Mouse (Mus musculus): ENCODE measurements around the gene Kat7.

Kat7 gene

GRCm38 (mm10) chr11:95310007-95310647, at the start of gene Kat7:
Gene Kat7, minus strand, starts transcription at chr11:95310246.
- DNase-seq (ENCODE audit: low spot score) = peak; percentile 89

GRCm38 (mm10) chr11:95358263-95358662, 48.2 kb upstream of the Kat7 start:
- DNase-seq (ENCODE audit: low spot score) = no peak

GRCm38 (mm10) chr11:95356469-95357273, 46.6 kb upstream of the Kat7 start:
- DNase-seq (ENCODE audit: low spot score) = peak; percentile 48

GRCm38 (mm10) chr11:95356039-95356438, 46.0 kb upstream of the Kat7 start:
- no peak for DNase-seq (ENCODE audit: low spot score)

- no peak for DNase-seq (ENCODE audit: low spot score)
Measured at GRCm38 (mm10) chr11:95355661-95356011, 45.6 kb upstream of the Kat7 start.

- DNase-seq (ENCODE audit: low spot score) = no peak
Measured at GRCm38 (mm10) chr11:95354945-95355660, 45.1 kb upstream of the Kat7 start.

GRCm38 (mm10) chr11:95354228-95354944, 44.3 kb upstream of the Kat7 start:
- DNase-seq (ENCODE audit: low spot score) = no peak

GRCm38 (mm10) chr11:95353226-95353625, 43.2 kb upstream of the Kat7 start:
- no peak for DNase-seq (ENCODE audit: low spot score)

GRCm38 (mm10) chr11:95352686-95353085, 42.6 kb upstream of the Kat7 start:
- no peak for DNase-seq (ENCODE audit: low spot score)

GRCm38 (mm10) chr11:95350960-95351359, 40.9 kb upstream of the Kat7 start:
- no peak for DNase-seq (ENCODE audit: low spot score)

- no peak for DNase-seq (ENCODE audit: low spot score)
Measured at GRCm38 (mm10) chr11:95350289-95350688, 40.2 kb upstream of the Kat7 start.

GRCm38 (mm10) chr11:95344181-95344580, 34.1 kb upstream of the Kat7 start:
- no peak for DNase-seq (ENCODE audit: low spot score)

GRCm38 (mm10) chr11:95343180-95343579, 33.1 kb upstream of the Kat7 start:
- no peak for DNase-seq (ENCODE audit: low spot score)

- DNase-seq (ENCODE audit: low spot score) = no peak
Measured at GRCm38 (mm10) chr11:95340664-95341063, 30.6 kb upstream of the Kat7 start.

GRCm38 (mm10) chr11:95340259-95340658, 30.2 kb upstream of the Kat7 start:
- no peak for DNase-seq (ENCODE audit: low spot score)

GRCm38 (mm10) chr11:95339471-95340021, 29.5 kb upstream of the Kat7 start:
- DNase-seq (ENCODE audit: low spot score) = no peak

- no peak for DNase-seq (ENCODE audit: low spot score)
Measured at GRCm38 (mm10) chr11:95337846-95338342, 27.8 kb upstream of the Kat7 start.

GRCm38 (mm10) chr11:95337129-95337813, 27.2 kb upstream of the Kat7 start:
- DNase-seq (ENCODE audit: low spot score) = peak; percentile 49

- DNase-seq (ENCODE audit: low spot score) = peak; percentile 68
Measured at GRCm38 (mm10) chr11:95336568-95337128, 26.6 kb upstream of the Kat7 start, which contains the start of gene Fam117a. Gene Fam117a, plus strand, starts transcription at chr11:95337018.

- no peak for DNase-seq (ENCODE audit: low spot score)
Measured at GRCm38 (mm10) chr11:95334448-95335060, 24.5 kb upstream of the Kat7 start.
